Mouse (Mus musculus) ovary, postnatal 14 days (tissue): ENCODE measurements at regions not wholly inside any gene's neighbourhood (a gene's known extent, or its start where the extent isn't known, plus 50 kb on each side); places are given as distances from the start of the nearest gene placed in this dataset.

Source experiments
- DNase-seq: peaks from one replicate; pipeline ENCODE4 v3.0.0; 2022; ENCODE audit warnings: low spot score

- no peak for DNase-seq
These were observed 356.0 kb downstream of the Ankrd50 start for GRCm38 (mm10) chr3:38128486-38129166.

- no peak for DNase-seq
These were observed 368.4 kb downstream of the Ankrd50 start for GRCm38 (mm10) chr3:38116071-38116787.

GRCm38 (mm10) chr3:38112568-38112967, 372.1 kb downstream of the Ankrd50 start:
- no peak for DNase-seq

DNA sequence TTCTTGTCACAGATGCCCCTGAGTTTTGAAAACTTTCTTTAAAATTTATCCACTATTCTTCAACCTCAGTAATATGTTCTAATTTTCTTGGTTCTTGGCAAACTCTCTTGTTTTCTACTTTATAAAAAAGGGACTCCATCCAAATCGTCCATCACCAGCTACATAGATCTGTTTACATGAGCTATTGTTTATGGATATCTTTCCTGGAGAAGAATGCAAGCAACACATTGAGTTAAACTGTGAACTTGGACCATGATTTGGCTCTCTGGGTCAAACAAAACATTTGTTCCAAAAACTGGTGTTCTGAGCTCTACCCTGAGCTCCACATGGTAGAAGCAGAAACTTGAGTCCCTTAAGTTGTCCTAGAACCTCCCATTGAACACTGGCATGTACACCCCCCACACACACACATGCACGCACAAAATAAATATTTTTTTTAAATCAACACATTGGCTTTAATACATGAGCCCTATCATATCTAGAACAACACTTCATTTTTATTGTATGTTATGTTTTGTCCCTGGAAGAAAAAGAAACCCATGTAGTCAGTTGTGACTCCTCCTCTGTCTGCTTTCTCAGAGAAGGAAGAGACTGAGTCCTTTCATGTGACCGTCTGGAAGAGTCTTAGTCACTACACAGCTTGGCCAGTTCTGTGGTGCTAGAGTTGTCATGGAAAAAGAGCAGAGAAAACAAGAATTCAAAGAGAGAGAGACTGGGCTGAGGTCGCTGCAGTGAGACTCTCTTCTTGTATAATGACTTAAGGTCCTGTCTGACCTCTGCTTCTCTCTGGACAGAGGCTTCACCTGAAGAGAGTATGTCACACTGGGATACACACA, 379.4 kb downstream of the Ankrd50 start:
- DNase-seq: no peak

- no peak for DNase-seq
These were observed 380.1 kb upstream of the Gm5148 start for GRCm38 (mm10) chr3:38104418-38104817.

- no peak for DNase-seq
These were observed 378.7 kb upstream of the Gm5148 start for GRCm38 (mm10) chr3:38102985-38103384.

GRCm38 (mm10) chr3:38102181-38102580, 377.9 kb upstream of the Gm5148 start:
- DNase-seq: no peak

DNA sequence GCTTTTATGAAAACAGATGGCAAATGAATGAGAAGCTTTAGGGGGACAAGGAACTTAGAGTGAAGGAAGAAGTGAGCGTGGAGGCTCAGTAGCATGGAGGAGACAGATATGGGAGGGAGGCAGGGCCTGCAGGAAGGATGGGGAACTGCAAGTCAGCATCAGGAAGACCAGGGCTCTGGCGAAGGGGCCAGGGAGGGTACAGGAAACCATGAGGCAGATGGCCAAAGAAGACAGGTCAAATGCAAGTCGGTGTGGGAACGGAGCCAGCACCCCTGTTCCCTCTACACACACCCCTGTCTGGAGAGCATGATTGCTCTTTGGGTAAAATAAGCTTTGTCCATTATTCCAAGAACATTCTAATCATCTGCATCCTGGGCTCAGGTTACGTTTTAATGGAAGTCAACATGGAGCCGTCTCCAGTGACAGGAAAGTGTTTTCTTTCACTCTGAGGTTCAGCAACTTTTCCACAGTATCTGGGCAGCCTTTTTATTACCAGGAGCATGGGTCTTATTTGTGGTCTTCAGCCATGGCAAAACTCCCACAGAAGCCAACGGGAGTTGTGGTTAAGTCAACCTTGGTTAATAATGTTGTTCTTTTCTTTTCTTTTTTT, 370.2 kb upstream of the Gm5148 start:
- no peak for DNase-seq

- DNase-seq: no peak
These were observed 360.3 kb upstream of the Gm5148 start for GRCm38 (mm10) chr3:38084548-38084947.

DNA sequence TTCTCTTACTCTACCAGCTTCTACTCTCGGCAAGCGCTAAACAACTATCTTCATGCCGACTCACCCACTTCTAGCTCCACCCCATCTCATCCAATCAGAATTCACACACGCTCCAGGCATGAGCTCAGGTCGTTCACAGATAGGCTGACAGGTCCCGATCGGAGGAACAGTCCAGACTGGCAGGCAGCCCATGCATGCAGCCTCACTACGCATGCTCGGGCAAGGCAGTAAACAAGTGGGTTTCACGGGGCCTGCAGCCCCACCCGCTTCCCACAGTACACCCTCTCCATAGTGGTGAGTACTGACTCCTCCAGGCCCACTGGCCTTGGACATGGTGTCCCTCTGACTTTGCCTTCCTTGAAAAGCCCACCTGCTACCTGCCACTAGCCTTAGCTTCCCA, 358.1 kb upstream of the Gm5148 start:
- DNase-seq: no peak

GRCm38 (mm10) chr3:38076835-38077234, 352.5 kb upstream of the Gm5148 start:
- DNase-seq: no peak

DNA sequence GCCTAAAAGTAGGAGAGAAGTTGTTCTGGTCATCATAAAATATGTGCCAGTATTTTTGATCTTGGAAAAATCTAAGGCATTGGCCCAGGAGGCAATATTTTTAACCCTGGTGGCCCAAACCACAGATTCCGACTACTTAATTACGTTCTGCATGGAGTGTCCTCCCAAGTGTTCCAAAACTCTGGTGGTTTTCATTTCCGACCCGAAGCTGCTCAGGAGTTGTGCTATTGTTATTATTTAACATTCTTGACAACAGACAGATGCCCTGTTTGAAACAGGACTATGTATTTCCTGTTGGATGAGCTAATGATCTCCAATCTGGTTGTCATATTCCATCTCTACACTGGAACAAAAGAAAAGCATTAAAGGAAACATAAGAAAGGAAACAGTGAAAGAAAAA, 349.7 kb upstream of the Gm5148 start:
- DNase-seq: no peak

DNA sequence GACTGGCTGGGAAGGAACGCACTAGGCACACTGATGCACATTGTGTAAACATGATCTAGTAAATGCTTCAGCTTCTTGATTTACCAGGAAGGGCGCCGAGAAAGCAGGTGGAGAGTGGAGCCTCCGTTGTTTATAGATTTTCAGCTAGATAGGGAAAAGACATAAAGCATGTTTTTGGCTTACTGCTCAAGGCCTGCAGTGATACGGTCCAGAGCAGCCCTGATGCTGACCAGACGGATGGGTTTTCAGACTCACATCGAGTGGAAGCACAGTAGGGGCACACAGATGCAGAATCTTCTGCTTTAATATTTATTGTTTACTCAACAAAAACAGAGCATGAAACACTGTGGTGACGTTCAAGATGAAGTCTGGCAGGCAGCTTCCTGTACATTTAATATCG, 331.3 kb upstream of the Gm5148 start:
- no peak for DNase-seq

GRCm38 (mm10) chr3:38052941-38053340, 328.7 kb upstream of the Gm5148 start:
- no peak for DNase-seq

DNA sequence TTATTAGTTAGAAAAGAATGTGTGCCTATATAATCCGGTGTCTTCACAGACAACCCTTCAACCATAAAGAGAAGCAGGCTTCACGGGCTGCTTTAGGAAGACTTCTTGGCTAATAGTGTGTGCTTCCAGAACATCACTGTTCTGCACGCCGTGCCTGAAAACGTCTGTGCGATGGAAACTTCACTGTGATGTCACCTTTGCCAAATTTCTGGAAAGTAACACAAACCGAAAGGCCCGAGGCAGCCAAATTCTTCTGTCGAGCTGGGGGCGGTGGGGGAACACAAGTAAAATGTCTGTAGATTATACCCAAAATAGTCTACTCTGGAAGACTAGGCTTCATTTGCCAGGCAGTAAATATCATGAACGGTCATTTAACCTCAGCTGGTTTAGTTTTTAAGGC, 327.5 kb upstream of the Gm5148 start:
- DNase-seq: no peak

DNA sequence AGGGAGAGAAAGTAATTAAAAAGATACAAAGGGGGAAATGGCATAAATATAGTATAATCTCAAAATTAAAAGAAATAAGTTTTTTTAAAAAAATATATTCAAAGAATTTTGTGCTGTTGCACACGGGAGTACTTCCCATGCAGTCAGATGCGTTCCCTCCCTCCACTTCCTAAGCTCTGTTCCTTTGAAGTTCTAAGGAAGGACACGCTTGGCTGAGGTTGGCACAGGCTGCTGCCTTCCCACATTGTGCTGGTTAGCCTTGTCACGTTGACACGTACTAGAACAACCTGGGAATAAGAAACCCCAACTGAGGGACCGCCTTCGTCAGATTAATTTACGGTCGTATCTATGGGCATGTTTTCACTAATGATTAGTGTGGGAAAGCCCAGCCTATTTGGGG, 326.6 kb upstream of the Gm5148 start:
- DNase-seq: no peak

GRCm38 (mm10) chr3:38050366-38050765, 326.1 kb upstream of the Gm5148 start:
- no peak for DNase-seq

DNA sequence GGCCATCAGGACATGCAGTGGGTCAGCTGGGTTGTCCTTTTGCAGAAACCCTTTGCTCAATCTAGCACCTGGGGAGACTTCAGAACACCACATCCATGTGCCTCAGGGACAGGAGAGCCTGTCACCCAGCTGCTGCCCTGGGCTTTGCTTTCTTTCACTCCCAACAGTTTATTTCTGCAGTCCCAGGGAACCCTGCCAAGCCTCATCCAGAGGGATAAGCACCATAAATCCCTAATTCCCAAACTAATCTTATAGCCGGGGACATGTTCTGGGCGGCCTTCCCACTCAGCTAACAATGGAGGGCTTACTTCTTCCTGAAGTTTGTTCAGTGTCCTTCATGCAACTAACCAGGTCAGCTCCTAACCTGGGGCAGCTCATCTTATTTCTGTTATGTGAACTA, 325.0 kb upstream of the Gm5148 start:
- DNase-seq: no peak

DNA sequence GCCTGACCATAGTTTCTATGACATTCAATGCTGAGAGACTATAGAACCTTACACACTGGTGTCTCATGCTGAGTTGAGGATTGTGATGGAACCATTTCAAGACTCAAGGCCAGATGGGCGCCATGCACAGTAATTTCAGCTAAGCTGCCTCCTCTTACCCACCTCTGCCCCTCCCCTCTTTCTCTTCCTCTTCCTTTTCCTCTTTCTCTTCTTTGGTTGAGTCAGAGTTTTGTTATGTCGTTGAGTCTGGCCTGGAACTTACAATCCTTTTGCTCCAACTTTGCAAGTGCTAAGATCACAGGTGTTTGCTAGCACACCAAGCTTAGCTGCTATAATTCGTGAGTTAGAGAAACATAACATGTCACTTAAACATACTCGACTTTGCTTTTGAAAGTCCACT, 323.2 kb upstream of the Gm5148 start:
- DNase-seq: no peak

DNA sequence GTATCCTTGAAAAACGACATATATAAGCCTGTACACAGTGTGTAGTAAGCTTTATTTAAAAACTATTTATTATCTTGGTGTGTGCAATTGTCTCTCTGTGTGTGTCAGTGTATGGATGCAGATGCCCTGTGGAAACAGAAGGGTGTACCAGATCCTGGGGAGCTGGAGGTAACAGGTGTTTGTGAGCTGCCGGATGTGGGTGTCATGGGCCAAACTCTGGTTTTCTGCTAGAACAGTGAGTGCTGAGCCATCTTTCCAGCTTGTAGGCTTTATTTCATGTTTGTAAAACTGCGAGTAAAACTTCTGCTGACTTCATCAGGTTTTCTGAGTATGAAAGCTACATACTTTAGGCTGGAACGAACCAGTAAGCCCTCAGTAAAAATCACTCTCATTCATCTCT, 322.3 kb upstream of the Gm5148 start:
- DNase-seq: no peak

- no peak for DNase-seq
These were observed 321.7 kb upstream of the Gm5148 start for GRCm38 (mm10) chr3:38045989-38046388.

DNA sequence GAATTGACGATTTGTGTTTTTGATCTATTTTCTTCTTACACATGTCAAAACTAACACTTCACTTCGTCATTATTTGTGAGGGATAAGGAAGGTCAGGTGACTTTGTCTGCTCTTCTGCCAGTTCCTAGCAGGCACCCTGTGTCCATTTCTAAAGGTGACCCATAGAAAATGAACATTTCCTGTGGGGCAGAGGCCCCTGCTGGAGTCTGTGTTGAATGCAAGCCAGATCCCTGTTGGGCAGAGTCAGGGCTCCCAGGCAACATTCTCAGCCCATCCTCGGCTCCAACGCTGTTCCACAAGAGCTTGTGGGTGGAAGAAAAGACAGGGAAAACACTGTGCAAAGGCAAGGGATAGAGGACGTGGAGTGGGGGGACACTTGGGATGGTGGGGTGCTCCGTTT, 321.2 kb upstream of the Gm5148 start:
- DNase-seq: no peak

DNA sequence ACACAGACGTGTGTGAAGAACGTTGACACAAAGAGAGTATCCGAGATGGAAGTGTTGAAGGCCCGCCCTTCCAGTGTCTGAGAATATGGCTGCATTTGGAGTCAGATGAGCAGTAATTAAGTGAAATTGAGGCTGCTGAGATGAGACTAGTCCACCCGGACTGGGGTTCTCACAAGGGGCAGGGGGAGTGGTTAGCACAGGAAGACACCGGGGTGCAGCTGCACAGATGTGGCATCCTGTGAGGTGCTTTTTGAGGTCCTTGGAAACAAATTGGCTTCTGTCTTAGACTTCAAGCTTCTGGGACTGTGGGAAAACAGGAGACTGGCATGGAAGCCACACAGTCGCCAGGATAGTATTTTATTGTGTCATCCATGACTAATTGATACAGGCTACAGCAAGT, 320.0 kb upstream of the Gm5148 start:
- no peak for DNase-seq
